Mouse (Mus musculus) bone marrow, adult 2 months (tissue): Measurements from ENCODE around the gene Anapc15-ps. TPM values are rescaled to one million over a fixed set of nuclear protein-coding genes. Genes with fewer than 3 reads are reported as not detected.
A peak's percentile ranks its signal among the peaks of the same experiment; 100 is the strongest.
"Not testable (repeated sequence)": the region's sequence is repeated elsewhere in the genome, so short reads cannot be mapped to it uniquely, and the experiment has no call there.

ENCODE experiments used
- H3K27ac ChIP-seq: fragments of 200-500 bp; 2 replicates; pipeline ENCODE4 v1.5.1; 2012; ENCODE audit warnings: low read depth, mild to moderate bottlenecking, control low read depth, inconsistent platforms, low read length; ENCODE audit not compliant: control insufficient read depth, poor library complexity, insufficient read depth
- H3K4me1 ChIP-seq: fragments of 200-500 bp; 2 replicates; pipeline ENCODE4 v1.6.1; 2011; ENCODE audit warnings: low read length; ENCODE audit not compliant: control insufficient read depth, insufficient read depth
- H3K4me3 ChIP-seq: fragments of 200-500 bp; replicated peaks from 2 replicates; pipeline ENCODE3; 2011; ENCODE audit warnings: mild to moderate bottlenecking, low read depth, low read length, control low read depth; ENCODE audit not compliant: control insufficient read depth
- CTCF ChIP-seq: fragments of 200-500 bp; IDR thresholded peaks from 2 replicates; pipeline ENCODE4 v1.5.1; 2011; ENCODE audit warnings: low read length, control low read depth; ENCODE audit not compliant: control insufficient read depth, insufficient read depth
- POLR2A ChIP-seq: fragments of 200-500 bp; IDR thresholded peaks from 2 replicates; pipeline ENCODE4 v1.6.1; 2011; ENCODE audit warnings: low read depth, mild to moderate bottlenecking, control low read depth, low read length, borderline replicate concordance; ENCODE audit not compliant: control insufficient read depth
- WGBS: fragments of 180-500 bp; shearing (Covaris S2); methylation state at CpG from one replicate; pipeline ENCODE4 v1.1.7; 2018; 5-methylcytosine and 5-hydroxymethylcytosine counted together
- polyA plus RNA-seq: library from polyadenylated mRNA; stranded (reverse); fragments of >200 nt; gene quantifications from 2 replicates; pipeline ENCODE4 v1.2.4, GENCODE M21; 2011; ENCODE audit warnings: low replicate concordance; ENCODE audit not compliant: missing spikeins, insufficient read depth, insufficient read length

Anapc15-ps gene
- polyA plus RNA-seq, 1 experiment: not detected

- 64% methylated on average over 6 of the region's 6 CpGs for WGBS
- TF ChIP-seq POLR2A (no peak), CTCF (no peak)
- Histone ChIP-seq H3K4me1 (no peaks in the 10 kb centered on the region; the same call in 1 of the 2 replicates), H3K27ac (no peak overlapping the region), H3K4me3 (no peak overlapping the region)
These were observed 29.4 kb downstream of the Anapc15-ps start for GRCm38 (mm10) chr10:95643696-95644360.

DNA sequence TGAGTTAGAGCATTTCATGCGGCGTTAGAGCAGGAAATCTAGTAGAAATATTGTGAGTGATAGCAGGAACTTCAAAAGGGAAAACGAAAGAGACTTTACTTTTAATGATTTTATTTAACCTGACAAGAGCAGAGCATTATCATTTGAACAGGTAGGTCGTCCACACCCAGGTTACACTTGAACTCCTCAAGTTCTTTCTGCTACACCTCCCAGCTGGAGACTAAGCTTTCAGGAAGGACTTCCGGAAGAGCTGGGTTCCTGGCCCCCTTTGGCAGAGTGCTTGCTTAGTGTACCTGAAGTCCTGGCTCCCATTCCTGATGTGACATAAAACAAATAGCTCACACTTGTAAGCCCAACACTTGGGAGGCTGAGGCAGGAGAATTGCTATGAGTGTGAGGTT lies 30.2 kb downstream of the Anapc15-ps start:
- 60% methylated on average over 5 of the region's 5 CpGs for WGBS
- Histone ChIP-seq H3K27ac (no peak overlapping the region), H3K4me1 (no peaks in the 10 kb centered on the region; the same call in 1 of the 2 replicates), H3K4me3 (no peak overlapping the region)
- TF ChIP-seq CTCF (no peak), POLR2A (no peak)

- H3K4me3 ChIP-seq: no peak overlapping the region
- no peaks in the 10 kb centered on the region; the same call in 1 of the 2 replicates for H3K4me1 ChIP-seq
- TF ChIP-seq POLR2A (no peak), CTCF (no peak)
- 86% methylated on average over 5 of the region's 5 CpGs for WGBS
- no peak overlapping the region for H3K27ac ChIP-seq
These were observed 31.9 kb downstream of the Anapc15-ps start for GRCm38 (mm10) chr10:95641335-95641734.

DNA sequence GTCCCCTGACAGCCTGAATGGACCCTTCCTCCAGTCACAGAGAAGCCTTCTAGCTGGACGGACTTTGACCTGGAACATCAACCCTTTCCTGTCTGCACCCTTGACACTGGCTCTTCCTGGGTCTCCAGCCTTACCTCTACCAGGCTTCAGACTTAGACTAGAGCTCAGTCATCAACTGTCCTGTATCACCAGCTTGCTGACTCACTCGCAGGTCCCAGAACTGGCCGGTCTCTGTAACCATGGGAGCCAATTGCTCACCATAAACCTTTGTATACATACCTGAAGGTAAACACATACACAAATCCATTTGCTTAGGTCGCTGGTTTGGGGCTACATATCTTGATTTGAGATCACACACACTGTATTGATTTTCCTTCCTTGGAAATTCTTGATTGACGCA lies 33.8 kb downstream of the Anapc15-ps start:
- no peak overlapping the region for H3K27ac ChIP-seq
- 84% methylated on average over 5 of the region's 5 CpGs for WGBS
- no peaks in the 10 kb centered on the region; the same call in none of the 2 replicates for H3K4me1 ChIP-seq
- no peak overlapping the region for H3K4me3 ChIP-seq
- TF ChIP-seq POLR2A: no peak
- TF ChIP-seq CTCF: no peak

GRCm38 (mm10) chr10:95634751-95635150 lies 38.5 kb downstream of the Anapc15-ps start:
- TF ChIP-seq POLR2A: no peak
- no peak for TF ChIP-seq CTCF
- no peaks in the 10 kb centered on the region; the same call in 1 of the 2 replicates for H3K4me1 ChIP-seq
- H3K4me3 ChIP-seq: no peak overlapping the region
- peak overlapping the region; percentile 80 for H3K27ac ChIP-seq
- WGBS: 78% methylated on average over 15 of the region's 15 CpGs

DNA sequence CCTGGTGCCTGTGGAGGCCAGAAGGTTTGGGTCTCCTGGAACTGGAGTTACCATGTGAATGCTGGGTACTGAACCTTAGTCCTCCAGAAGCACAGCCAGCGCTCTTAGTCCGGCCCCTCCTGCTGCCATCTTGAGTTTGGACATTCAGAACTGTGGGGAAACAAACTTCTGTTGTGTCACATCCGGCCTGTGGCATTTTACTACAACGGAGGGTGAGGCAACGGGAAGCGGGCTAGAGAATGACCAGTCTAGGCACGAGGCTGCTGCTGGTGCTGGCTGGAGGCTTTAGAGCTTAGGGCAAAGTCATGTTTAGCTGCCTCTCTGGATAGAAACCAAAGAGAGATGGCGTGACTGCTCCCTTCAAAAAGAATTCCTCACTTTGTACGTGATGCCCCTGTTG lies 39.0 kb downstream of the Anapc15-ps start:
- H3K27ac ChIP-seq: peak overlapping the region; percentile 80
- no peak overlapping the region for H3K4me3 ChIP-seq
- TF ChIP-seq CTCF (no peak), POLR2A (no peak)
- no peaks in the 10 kb centered on the region; the same call in 1 of the 2 replicates for H3K4me1 ChIP-seq
- 52% methylated on average over 9 of the region's 9 CpGs for WGBS

DNA sequence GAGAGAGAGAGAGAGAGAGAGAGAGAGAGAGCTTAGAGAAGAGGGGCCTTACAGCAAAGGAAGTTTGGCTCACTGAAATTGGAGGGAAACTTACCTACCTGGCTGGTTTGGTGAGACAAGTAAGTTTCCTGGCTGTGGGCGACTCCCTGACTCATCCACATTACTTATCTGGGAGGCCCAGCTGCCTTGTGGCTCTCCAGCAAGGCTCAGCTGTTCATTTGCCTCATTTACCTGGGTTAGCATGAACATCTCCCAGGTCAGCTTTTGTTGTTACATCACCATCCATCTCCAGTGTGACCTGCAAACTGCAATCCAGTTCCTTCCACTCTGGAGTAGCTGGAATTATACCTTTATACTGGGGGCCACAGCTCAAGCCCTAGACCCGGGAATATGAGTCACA lies 41.7 kb downstream of the Anapc15-ps start:
- H3K4me3 ChIP-seq: no peak overlapping the region

GRCm38 (mm10) chr10:95630726-95631345 lies 42.4 kb downstream of the Anapc15-ps start:
- H3K27ac ChIP-seq: 0 out of 2 replicates have a peak overlapping the region, but pooled peaks have one; percentile 32
- no peak for TF ChIP-seq POLR2A
- TF ChIP-seq CTCF: no peak
- H3K4me1 ChIP-seq: no peaks in the 10 kb centered on the region; the same call in 1 of the 2 replicates
- H3K4me3 ChIP-seq: no peak overlapping the region
- WGBS: 78% methylated on average over 10 of the region's 10 CpGs

More for the DNA sequence above, 41.7 kb downstream of the Anapc15-ps start:
- TF ChIP-seq CTCF (no peak), POLR2A (no peak)
- 58% methylated on average over 2 of the region's 2 CpGs for WGBS
- no peak overlapping the region for H3K27ac ChIP-seq
- H3K4me1 ChIP-seq: no peaks in the 10 kb centered on the region; the same call in 1 of the 2 replicates

- not testable (repeated sequence) for H3K4me1 ChIP-seq, H3K4me3 ChIP-seq
- H3K27ac ChIP-seq: 0 out of 2 replicates have a peak overlapping the region, but pooled peaks have one; percentile 32
- 81% methylated on average over 4 of the region's 4 CpGs for WGBS
These were observed 43.1 kb downstream of the Anapc15-ps start for GRCm38 (mm10) chr10:95630166-95630565.
